Mouse (Mus musculus): ENCODE data around the gene Sdk1. TPM values are rescaled to one million over a fixed set of nuclear protein-coding genes. Genes with fewer than 3 reads are reported as not detected.

Sdk1 gene
- polyA plus RNA-seq, 1 experiment, result 1.6 TPM

DNA sequence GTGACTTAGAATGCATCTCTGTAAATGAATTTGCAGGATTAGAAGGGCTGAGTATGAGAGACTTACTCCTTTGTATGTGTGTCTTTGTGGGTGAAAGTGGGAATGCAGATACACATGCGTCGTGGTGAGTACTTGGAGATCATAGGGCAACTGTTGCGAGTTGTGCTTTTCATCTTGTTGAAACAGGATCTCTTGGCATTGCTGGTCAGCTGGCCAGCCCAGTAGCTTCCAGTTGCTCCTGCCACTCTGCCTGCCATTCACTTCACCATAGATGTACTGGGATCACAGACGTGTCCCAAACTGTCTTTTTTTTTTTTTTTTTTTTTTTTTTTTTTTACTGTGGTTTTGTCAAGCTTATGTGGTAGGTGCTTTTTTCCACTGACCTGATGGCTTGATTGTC lies 606.4 kb downstream of the Sdk1 start:
- Histone ChIP-seq H3K4me3 (ENCODE audit: control insufficient read depth, insufficient read depth, low read length) (no peak overlapping the region), H3K27me3 (ENCODE audit: control insufficient read depth, insufficient read depth, low read length) (no peaks in the 10 kb centered on the region), H3K27ac (ENCODE audit: control insufficient read depth, insufficient read depth, low read length) (no peak overlapping the region), H3K4me1 (replicated peaks; ENCODE audit: control insufficient read depth, insufficient read depth, low read length) (no peaks in the 10 kb centered on the region), H3K36me3 (ENCODE audit: control insufficient read depth, insufficient read depth, low read length) (no peaks in the 10 kb centered on the region)
- no peak for DNase-seq
- WGBS, result 86% methylated on average over 4 of the region's 4 CpGs
- TF ChIP-seq CTCF (IDR thresholded peaks at IDR 0.05; ENCODE audit: borderline replicate concordance, control insufficient read depth, extremely low read depth, insufficient read depth, low read length, poor library complexity), result no peak
- no peak for TF ChIP-seq POLR2A (IDR thresholded peaks at IDR 0.05; ENCODE audit: control insufficient read depth, extremely low read depth, insufficient read depth, low read length, poor library complexity)

GRCm38 (mm10) chr5:141852175-141852574 lies 610.9 kb downstream of the Sdk1 start:
- Histone ChIP-seq H3K27me3 (ENCODE audit: control insufficient read depth, insufficient read depth, low read length) (no peaks in the 10 kb centered on the region), H3K4me3 (ENCODE audit: control insufficient read depth, insufficient read depth, low read length) (no peak overlapping the region), H3K27ac (ENCODE audit: control insufficient read depth, insufficient read depth, low read length) (no peak overlapping the region), H3K4me1 (replicated peaks; ENCODE audit: control insufficient read depth, insufficient read depth, low read length) (no peaks in the 10 kb centered on the region), H3K36me3 (ENCODE audit: control insufficient read depth, insufficient read depth, low read length) (no peaks in the 10 kb centered on the region)
- WGBS, result 92% methylated on average over 8 of the region's 8 CpGs
- no peak for DNase-seq
- TF ChIP-seq CTCF (IDR thresholded peaks at IDR 0.05; ENCODE audit: borderline replicate concordance, control insufficient read depth, extremely low read depth, insufficient read depth, low read length, poor library complexity), result no peak
- TF ChIP-seq POLR2A (IDR thresholded peaks at IDR 0.05; ENCODE audit: control insufficient read depth, extremely low read depth, insufficient read depth, low read length, poor library complexity), result no peak

- H3K36me3 ChIP-seq (ENCODE audit: control insufficient read depth, insufficient read depth, low read length), result no peaks in the 10 kb centered on the region
- 91% methylated on average over 2 of the region's 2 CpGs for whole genome bisulfite sequencing
- no peak overlapping the region for H3K4me3 ChIP-seq (ENCODE audit: control insufficient read depth, insufficient read depth, low read length)
- H3K4me1 ChIP-seq (replicated peaks; ENCODE audit: control insufficient read depth, insufficient read depth, low read length), result no peaks in the 10 kb centered on the region
- no peak for TF ChIP-seq POLR2A (IDR thresholded peaks at IDR 0.05; ENCODE audit: control insufficient read depth, extremely low read depth, insufficient read depth, low read length, poor library complexity)
- TF ChIP-seq CTCF (IDR thresholded peaks at IDR 0.05; ENCODE audit: borderline replicate concordance, control insufficient read depth, extremely low read depth, insufficient read depth, low read length, poor library complexity), result no peak
- no peak for DNase-seq
- H3K27ac ChIP-seq (ENCODE audit: control insufficient read depth, insufficient read depth, low read length), result no peak overlapping the region
- H3K27me3 ChIP-seq (ENCODE audit: control insufficient read depth, insufficient read depth, low read length), result no peaks in the 10 kb centered on the region
Observed at GRCm38 (mm10) chr5:141856447-141856846, 615.2 kb downstream of the Sdk1 start.

GRCm38 (mm10) chr5:141857781-141858180 lies 616.5 kb downstream of the Sdk1 start:
- Histone ChIP-seq H3K27me3 (ENCODE audit: control insufficient read depth, insufficient read depth, low read length) (no peaks in the 10 kb centered on the region), H3K27ac (ENCODE audit: control insufficient read depth, insufficient read depth, low read length) (no peak overlapping the region), H3K4me3 (ENCODE audit: control insufficient read depth, insufficient read depth, low read length) (no peak overlapping the region), H3K36me3 (ENCODE audit: control insufficient read depth, insufficient read depth, low read length) (no peaks in the 10 kb centered on the region), H3K4me1 (replicated peaks; ENCODE audit: control insufficient read depth, insufficient read depth, low read length) (no peaks in the 10 kb centered on the region)
- no peak for TF ChIP-seq CTCF (IDR thresholded peaks at IDR 0.05; ENCODE audit: borderline replicate concordance, control insufficient read depth, extremely low read depth, insufficient read depth, low read length, poor library complexity)
- no peak for TF ChIP-seq POLR2A (IDR thresholded peaks at IDR 0.05; ENCODE audit: control insufficient read depth, extremely low read depth, insufficient read depth, low read length, poor library complexity)
- no peak for DNase-seq
- 68% methylated on average over 1 of the region's 1 CpGs for WGBS

- Histone ChIP-seq H3K27ac (ENCODE audit: control insufficient read depth, insufficient read depth, low read length) (no peak overlapping the region), H3K4me1 (replicated peaks; ENCODE audit: control insufficient read depth, insufficient read depth, low read length) (no peaks in the 10 kb centered on the region), H3K27me3 (ENCODE audit: control insufficient read depth, insufficient read depth, low read length) (no peaks in the 10 kb centered on the region), H3K36me3 (ENCODE audit: control insufficient read depth, insufficient read depth, low read length) (no peaks in the 10 kb centered on the region), H3K4me3 (ENCODE audit: control insufficient read depth, insufficient read depth, low read length) (no peak overlapping the region)
- 72% methylated on average over 8 of the region's 8 CpGs for WGBS
- DNase-seq, result no peak
- TF ChIP-seq CTCF (IDR thresholded peaks at IDR 0.05; ENCODE audit: borderline replicate concordance, control insufficient read depth, extremely low read depth, insufficient read depth, low read length, poor library complexity) (no peak), POLR2A (IDR thresholded peaks at IDR 0.05; ENCODE audit: control insufficient read depth, extremely low read depth, insufficient read depth, low read length, poor library complexity) (no peak)
Observed at GRCm38 (mm10) chr5:141858406-141859160, 617.3 kb downstream of the Sdk1 start.

DNA sequence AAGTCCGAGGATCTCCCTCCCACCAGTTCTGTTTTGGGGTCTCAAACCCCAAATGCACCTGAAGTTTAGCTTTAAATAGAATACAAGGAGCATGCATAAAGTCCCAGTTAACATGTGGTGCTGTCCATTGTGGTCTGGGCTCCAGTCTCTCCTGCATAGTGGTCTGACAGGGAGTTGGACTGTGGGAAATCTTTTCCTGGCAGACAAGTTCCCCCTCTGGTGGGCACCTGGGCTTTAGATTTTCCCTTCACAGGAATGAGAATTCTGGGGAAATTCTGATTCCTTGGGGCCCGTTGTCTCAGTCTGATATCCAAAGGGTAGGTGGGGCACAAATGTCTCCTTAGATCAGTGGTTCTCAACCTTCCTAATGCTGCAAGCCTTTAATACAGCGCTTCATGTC lies 624.8 kb downstream of the Sdk1 start:
- Histone ChIP-seq H3K27ac (ENCODE audit: control insufficient read depth, insufficient read depth, low read length) (no peak overlapping the region), H3K27me3 (ENCODE audit: control insufficient read depth, insufficient read depth, low read length) (no peaks in the 10 kb centered on the region), H3K4me1 (replicated peaks; ENCODE audit: control insufficient read depth, insufficient read depth, low read length) (no peaks in the 10 kb centered on the region), H3K36me3 (ENCODE audit: control insufficient read depth, insufficient read depth, low read length) (no peaks in the 10 kb centered on the region), H3K4me3 (ENCODE audit: control insufficient read depth, insufficient read depth, low read length) (no peak overlapping the region)
- 81% methylated on average over 3 of the region's 3 CpGs for WGBS
- no peak for DNase-seq
- TF ChIP-seq POLR2A (IDR thresholded peaks at IDR 0.05; ENCODE audit: control insufficient read depth, extremely low read depth, insufficient read depth, low read length, poor library complexity), result no peak
- no peak for TF ChIP-seq CTCF (IDR thresholded peaks at IDR 0.05; ENCODE audit: borderline replicate concordance, control insufficient read depth, extremely low read depth, insufficient read depth, low read length, poor library complexity)
